Comparison of ENCODE assay signal across 21 mouse cellular contexts in the genomic region with DNA sequence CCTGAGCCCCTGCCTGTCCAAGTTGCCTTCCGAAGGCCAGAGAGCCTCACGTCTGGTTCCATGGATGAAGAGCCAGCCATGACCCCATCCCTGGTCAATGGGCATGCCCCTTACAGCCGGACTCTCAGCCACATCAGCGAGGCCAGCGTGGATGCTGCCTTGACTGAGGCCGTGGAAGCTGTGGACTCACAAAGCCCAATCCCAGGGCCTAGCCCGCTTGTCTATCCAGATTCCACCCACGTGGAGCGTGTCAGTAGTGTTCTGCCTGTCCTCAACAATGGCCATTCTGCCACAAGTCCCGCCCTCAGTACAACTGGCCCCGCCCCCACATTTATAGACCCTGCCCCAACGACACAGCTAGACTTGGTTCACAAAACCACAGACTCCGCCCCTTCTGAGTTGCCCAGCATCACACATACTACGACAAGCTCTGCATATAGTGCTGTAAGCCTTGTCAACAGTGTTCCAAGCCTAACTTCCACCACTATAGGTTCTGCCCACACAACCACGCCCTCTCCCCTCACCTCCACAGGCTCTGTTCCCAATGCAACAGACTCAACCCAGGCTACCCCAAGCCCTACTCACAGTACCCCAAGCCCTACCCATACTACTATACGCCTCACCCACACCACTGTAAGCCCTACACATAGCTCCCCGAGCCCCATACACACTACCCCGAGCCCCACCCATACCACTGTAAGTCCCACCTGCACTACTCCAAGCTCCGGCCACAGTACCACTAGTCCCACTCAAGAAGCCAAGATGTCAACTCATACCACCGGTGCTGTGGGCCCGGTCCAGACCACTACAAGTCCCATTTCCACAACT. TPM values are rescaled to one million over a fixed set of nuclear protein-coding genes. Genes with fewer than 3 reads are reported as not detected.
A peak's percentile ranks its signal among the peaks of the same experiment; 100 is the strongest.
DNase-seq lines count a peak whose midpoint lies in the region; ATAC-seq and TF ChIP-seq lines count a peak whose summit lies in the region.
"Had no signal": no experiment of that assay in that cellular context is flagged by ENCODE, and none has a peak within 500 bp of the region (broad histone marks: within the 10 kb centered on the region; RNA-seq: fewer than 3 reads in every experiment).

No protein-coding gene starts in this region.

- 0 out of 2 replicates have a peak overlapping the region, but pooled peaks have one; percentile 11 for H3K27ac ChIP-seq in left cerebral cortex, adult 2 months
- no peak overlapping the region for H3K27ac ChIP-seq in midbrain, embryonic 16.5 days (ENCODE audit: low read length)
- no peak overlapping the region for H3K27ac ChIP-seq in hindbrain, embryonic 13.5 days
- H3K27ac ChIP-seq: embryonic facial prominence, embryonic 10.5 days; forebrain, embryonic 13.5 days; kidney, embryonic 15.5 days; limb, embryonic 10.5 days; liver, embryonic 13.5 days; lung, embryonic 15.5 days; neural tube, embryonic 13.5 days had no signal

- H3K9me3 ChIP-seq in midbrain, embryonic 16.5 days (replicated peaks; ENCODE audit: control insufficient read depth, low read length, poor library complexity, severe bottlenecking) = no peaks in the 10 kb centered on the region
- no peaks in the 10 kb centered on the region for H3K9me3 ChIP-seq in hindbrain, embryonic 13.5 days
- H3K9me3 ChIP-seq: embryonic facial prominence, embryonic 10.5 days; forebrain, embryonic 13.5 days; heart, embryonic 12.5 days; kidney, embryonic 15.5 days; limb, embryonic 10.5 days; liver, embryonic 13.5 days; lung, embryonic 15.5 days; neural tube, embryonic 13.5 days had no signal

- no peak overlapping the region for H3K9ac ChIP-seq in midbrain, embryonic 16.5 days (ENCODE audit: low read depth, low read length)
- no peak overlapping the region for H3K9ac ChIP-seq in hindbrain, embryonic 13.5 days
- H3K9ac ChIP-seq: forebrain, embryonic 13.5 days; heart, embryonic 12.5 days; kidney, embryonic 15.5 days; liver, embryonic 13.5 days; lung, embryonic 15.5 days; neural tube, embryonic 13.5 days had no signal

- ATAC-seq in midbrain, embryonic 16.5 days = no peak
- no peak for ATAC-seq in hindbrain, embryonic 13.5 days (ENCODE audit: low FRiP score)
- ATAC-seq: forebrain, embryonic 13.5 days had no signal

- H3K4me2 ChIP-seq in midbrain, embryonic 16.5 days (ENCODE audit: low read length) = no peak overlapping the region
- H3K4me2 ChIP-seq in hindbrain, embryonic 13.5 days = no peak overlapping the region
- H3K4me2 ChIP-seq: forebrain, embryonic 13.5 days; heart, embryonic 12.5 days; kidney, embryonic 15.5 days; liver, embryonic 13.5 days; lung, embryonic 15.5 days; neural tube, embryonic 13.5 days had no signal

- intact Hi-C loops in left cerebral cortex, adult 2 months (cut with DNase I) = no loop called here
- intact Hi-C loops in left cerebral cortex, postnatal 25 days (cut with DNase I) = no loop called here

- no peaks in the 10 kb centered on the region; the same call in 1 of the 2 replicates for H3K27me3 ChIP-seq in midbrain, embryonic 16.5 days (ENCODE audit: control insufficient read depth, insufficient read depth, low read depth, low read length)
- H3K27me3 ChIP-seq in hindbrain, embryonic 13.5 days = peaks cover 26% of the 10 kb centered on the region
- H3K27me3 ChIP-seq: heart, embryonic 12.5 days had no signal

- peaks cover 32% of the 10 kb centered on the region for H3K36me3 ChIP-seq in midbrain, embryonic 16.5 days (ENCODE audit: control insufficient read depth, insufficient read depth, low read length)
- peaks cover 75% of the 10 kb centered on the region for H3K36me3 ChIP-seq in hindbrain, embryonic 13.5 days

- no peak for DNase-seq in left cerebral cortex, adult 2 months (ENCODE audit: extremely low spot score in 1 of 2, low spot score in 2 of 2)
- no peak for DNase-seq in left cerebral cortex, postnatal 25 days (ENCODE audit: low spot score in 2 of 2)
- DNase-seq in ES-CJ7 (ENCODE audit: low read depth, low spot score) = peak; percentile 58
- peak; percentile 83 for DNase-seq in ZHBTc4 (ENCODE audit: low read depth, low spot score)
- DNase-seq in thymus, postnatal 0 days (ENCODE audit: low spot score) = peak; percentile 58
- no peak for DNase-seq in frontal cortex, postnatal 25 days (ENCODE audit: low spot score in 2 of 2)
- DNase-seq: cerebellum, postnatal 36 days; gastrocnemius, postnatal 25 days; liver, embryonic 13.5 days; right cerebral cortex, postnatal 4 days had no signal

- peaks cover 14% of the 10 kb centered on the region for H3K4me1 ChIP-seq in midbrain, embryonic 16.5 days (ENCODE audit: control insufficient read depth, insufficient read depth, low read length)
- H3K4me1 ChIP-seq in hindbrain, embryonic 13.5 days (replicated peaks) = peaks cover 36% of the 10 kb centered on the region

- TF ChIP-seq CTCF in left cerebral cortex, adult 2 months (IDR thresholded peaks at IDR 0.05) = no peak

- 91% methylated on average over 21 of the region's 21 CpGs for WGBS in midbrain, embryonic 16.5 days
- WGBS in hindbrain, embryonic 13.5 days = 89% methylated on average over 21 of the region's 21 CpGs

- H3K4me3 ChIP-seq in left cerebral cortex, adult 2 months = no peak overlapping the region
- H3K4me3 ChIP-seq in midbrain, embryonic 16.5 days (ENCODE audit: low read depth, low read length) = no peak overlapping the region
- H3K4me3 ChIP-seq in hindbrain, embryonic 13.5 days = no peak overlapping the region
- H3K4me3 ChIP-seq: embryonic facial prominence, embryonic 10.5 days; forebrain, embryonic 13.5 days; heart, embryonic 12.5 days; kidney, embryonic 15.5 days; limb, embryonic 10.5 days; liver, embryonic 13.5 days; lung, embryonic 15.5 days; neural tube, embryonic 13.5 days had no signal

RNA-seq across cellular contexts. Expression of gene Ripor1, which starts 12.6 kb away (rescaled TPM):
- total RNA-seq in left cerebral cortex, adult 2 months (2021) = 10 to 100 TPM; 81.0 to 91.4 TPM
- total RNA-seq in left cerebral cortex, postnatal 25 days (2021) = 10 to 100 TPM; 77.0 to 81.5 TPM
- polyA plus RNA-seq in thymus, postnatal 0 days (2015; fragmentation: Nextera tagmentation; extraction: Ambion mirVana) = 28.5 and 30.8 TPM in 2 replicates
- polyA plus RNA-seq in midbrain, embryonic 16.5 days (2015; fragmentation: Nextera tagmentation; extraction: Ambion mirVana) = 33.8 and 35.2 TPM in 2 replicates
- polyA plus RNA-seq in hindbrain, embryonic 13.5 days (2015; fragmentation: Nextera tagmentation; extraction: Ambion mirVana) = 26.6 and 27.1 TPM in 2 replicates

RNA-seq across cellular contexts. Expression of gene Ctcf, which starts 18.7 kb away (rescaled TPM):
- 10 to 100 TPM; 67.4 to 70.2 TPM for total RNA-seq in left cerebral cortex, adult 2 months (2021)
- total RNA-seq in left cerebral cortex, postnatal 25 days (2021) = 10 to 100 TPM; 63.7 to 68.5 TPM
- polyA plus RNA-seq in thymus, postnatal 0 days (2015; fragmentation: Nextera tagmentation; extraction: Ambion mirVana) = 213 and 255 TPM in 2 replicates
- 93.8 and 100 TPM in 2 replicates for polyA plus RNA-seq in midbrain, embryonic 16.5 days (2015; fragmentation: Nextera tagmentation; extraction: Ambion mirVana)
- 114 and 120 TPM in 2 replicates for polyA plus RNA-seq in hindbrain, embryonic 13.5 days (2015; fragmentation: Nextera tagmentation; extraction: Ambion mirVana)

RNA-seq across cellular contexts. Expression of gene Agrp, which starts 19.5 kb away (rescaled TPM):
- total RNA-seq in left cerebral cortex, adult 2 months (2021) = not detected
- not detected for total RNA-seq in left cerebral cortex, postnatal 25 days (2021)
- 1.2 TPM in 2 replicates for polyA plus RNA-seq in thymus, postnatal 0 days (2015; fragmentation: Nextera tagmentation; extraction: Ambion mirVana)
- 1.4 TPM in 2 replicates for polyA plus RNA-seq in midbrain, embryonic 16.5 days (2015; fragmentation: Nextera tagmentation; extraction: Ambion mirVana)
- polyA plus RNA-seq in hindbrain, embryonic 13.5 days (2015; fragmentation: Nextera tagmentation; extraction: Ambion mirVana) = 0.43 and 1.2 TPM in 2 replicates
- total RNA-seq: heart, postnatal 25 days; megakaryocyte, adult 5-6 weeks had no signal

RNA-seq across cellular contexts. Expression of gene Atp6v0d1, which starts 51.8 kb away (rescaled TPM):
- total RNA-seq in left cerebral cortex, adult 2 months (2021) = 100 to 1,000 TPM; 288 to 319 TPM
- total RNA-seq in left cerebral cortex, postnatal 25 days (2021) = 100 to 1,000 TPM; 317 to 340 TPM
- 97.3 and 105 TPM in 2 replicates for polyA plus RNA-seq in thymus, postnatal 0 days (2015; fragmentation: Nextera tagmentation; extraction: Ambion mirVana)
- polyA plus RNA-seq in midbrain, embryonic 16.5 days (2015; fragmentation: Nextera tagmentation; extraction: Ambion mirVana) = 226 and 244 TPM in 2 replicates
- polyA plus RNA-seq in hindbrain, embryonic 13.5 days (2015; fragmentation: Nextera tagmentation; extraction: Ambion mirVana) = 201 and 203 TPM in 2 replicates

Comparison
In these comparisons a context has a peak if more than half of its experiments do, and no peak if none do; other contexts are left out.
1. DNase-seq: peak in ES-CJ7 (single experiment), ZHBTc4 (single experiment) and thymus, postnatal 0 days (single experiment); none in left cerebral cortex, adult 2 months (0 of 2), left cerebral cortex, postnatal 25 days (0 of 2) and frontal cortex, postnatal 25 days (0 of 2).